Mouse (Mus musculus): ENCODE measurements around the gene Lig1.

The Lig1 gene

DNA sequence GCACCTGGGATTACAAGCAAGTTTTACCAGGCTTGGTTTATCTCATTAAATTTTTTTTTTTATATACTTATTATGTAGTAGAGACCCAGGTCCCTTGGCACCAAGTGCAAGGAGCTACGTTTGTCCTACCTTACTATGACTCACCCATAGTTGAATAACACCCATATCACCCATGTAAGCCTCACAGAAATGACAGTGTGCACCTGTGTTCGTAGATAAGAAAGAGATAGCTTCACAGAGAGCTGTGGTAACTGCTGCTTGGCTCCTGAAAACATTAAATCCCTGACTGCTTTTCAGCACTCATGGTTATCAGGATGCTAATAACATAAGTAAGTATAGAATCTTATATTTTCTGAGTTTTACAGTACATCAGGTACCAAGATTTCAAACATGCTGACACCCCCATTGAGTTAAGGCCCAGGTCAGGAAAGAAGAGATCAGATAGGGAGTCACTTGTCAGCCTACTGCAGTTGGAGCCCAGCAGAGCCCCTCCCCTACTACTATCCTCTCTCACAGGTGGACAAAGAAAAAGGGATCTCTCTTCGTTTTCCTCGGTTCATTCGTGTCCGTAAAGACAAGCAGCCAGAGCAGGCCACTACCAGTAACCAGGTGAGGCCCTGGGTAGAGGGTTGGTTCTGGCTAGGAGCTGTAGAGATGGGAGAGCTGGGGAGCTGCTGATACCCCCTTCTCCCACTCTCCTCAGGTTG, 33.6 kb downstream of the Lig1 start:
- no peak for DNase-seq (ENCODE audit: low spot score)

DNA sequence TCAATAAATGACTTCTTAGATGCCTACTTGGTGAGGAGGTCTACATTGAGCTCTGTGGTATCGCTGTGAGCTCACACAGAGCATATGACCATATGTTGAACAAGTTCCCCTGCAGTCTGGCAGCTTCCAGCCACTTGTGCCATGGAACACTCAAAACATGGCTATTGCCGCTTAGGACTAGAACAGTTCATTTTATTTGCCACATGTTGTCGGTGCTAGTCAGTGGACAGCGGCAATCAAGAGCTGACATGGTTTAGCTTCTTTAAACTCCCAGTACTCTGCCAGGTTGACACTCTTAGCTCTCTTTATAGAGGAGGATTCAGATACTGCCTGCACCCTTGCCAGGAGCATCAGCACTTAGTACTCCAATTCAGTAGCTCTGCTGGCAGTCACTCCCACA, 34.3 kb downstream of the Lig1 start:
- no peak for DNase-seq (ENCODE audit: low spot score)

DNA sequence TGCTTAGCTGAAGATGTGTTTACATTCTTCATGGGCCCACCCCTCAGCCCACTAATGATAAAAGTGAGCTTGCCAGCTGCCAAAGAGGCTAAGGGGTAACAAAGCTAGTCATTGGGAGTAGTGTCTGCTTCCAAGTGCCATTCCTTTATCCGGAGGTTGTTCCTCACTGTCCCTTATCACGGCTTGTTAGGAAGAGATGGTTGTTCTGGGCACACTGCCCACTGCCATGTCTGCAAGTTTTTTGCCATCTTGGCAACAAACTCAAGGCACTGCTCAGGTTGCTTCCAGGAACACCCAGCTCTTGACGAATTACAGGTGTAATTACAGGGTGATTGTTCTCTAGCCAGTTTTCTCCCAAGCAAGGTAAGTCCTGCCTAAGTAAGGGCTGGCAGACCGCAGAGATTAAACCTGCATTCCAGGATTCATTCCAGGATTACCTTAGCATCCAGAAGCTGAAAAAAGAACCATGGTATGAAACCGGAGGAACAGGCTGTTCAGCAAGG, 37.1 kb downstream of the Lig1 start:
- DNase-seq (ENCODE audit: low spot score): peak; percentile 27

DNA sequence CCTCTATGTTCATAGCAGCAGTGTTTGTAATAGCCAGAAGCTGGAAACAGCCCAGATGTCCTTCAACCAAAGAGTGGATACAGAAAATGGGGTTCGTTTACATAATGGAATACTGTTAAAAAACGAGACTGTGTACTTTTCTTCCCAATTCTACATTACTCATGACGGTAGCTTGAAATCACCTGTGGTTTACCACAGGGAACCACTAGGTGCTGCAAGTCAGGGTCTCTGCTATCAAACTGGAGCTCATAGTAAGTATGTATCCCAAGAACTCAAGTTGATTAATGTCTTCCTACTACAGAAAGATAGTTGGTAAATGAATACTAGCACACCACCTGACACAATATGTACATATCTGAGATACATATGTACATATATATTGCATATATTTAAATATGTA, 44.3 kb downstream of the Lig1 start:
- DNase-seq (ENCODE audit: low spot score): no peak

DNA sequence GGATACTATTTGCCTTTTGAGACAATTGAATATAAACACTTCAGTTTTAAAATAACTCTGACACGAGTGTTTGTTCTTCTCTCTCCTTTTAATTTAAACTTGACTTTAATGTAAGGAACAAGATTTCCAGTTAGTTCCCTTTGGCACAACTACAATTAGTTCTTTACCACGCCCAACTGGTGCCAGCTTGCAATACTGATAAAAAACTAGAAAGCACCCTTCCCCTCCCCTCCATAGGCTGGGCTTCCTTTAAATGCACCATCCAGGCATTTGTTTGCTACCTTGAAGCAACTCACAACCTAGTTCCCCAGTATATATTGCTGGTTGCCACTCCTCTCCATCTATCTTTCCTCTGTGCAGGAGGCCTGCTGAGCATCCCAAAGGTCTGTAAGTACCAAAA, 47.2 kb downstream of the Lig1 start, which contains the start of gene Pla2g4c:
Gene Pla2g4c, plus strand, starts transcription at position 340 of the 400 bp plus-strand sequence.
- no peak for DNase-seq (ENCODE audit: low spot score)

DNA sequence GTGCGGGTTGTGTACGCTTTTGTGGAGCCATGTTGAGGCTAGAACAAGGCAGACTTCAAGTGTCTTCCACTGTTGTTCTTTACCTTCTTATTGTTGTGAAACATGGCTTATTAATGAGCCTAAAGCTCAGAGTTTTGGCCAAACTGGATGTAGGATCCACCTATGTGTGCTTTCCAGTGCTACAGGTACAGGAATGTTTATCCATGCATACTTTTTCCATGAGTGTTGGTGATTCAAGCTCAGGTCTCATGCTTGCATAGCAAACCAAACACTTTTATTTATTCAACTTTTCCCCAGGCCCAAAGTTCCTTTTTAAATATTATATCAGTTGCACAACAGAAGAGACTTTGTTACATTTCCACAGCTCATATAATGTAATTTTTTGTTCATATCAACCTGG, 53.5 kb downstream of the Lig1 start:
- no peak for DNase-seq (ENCODE audit: low spot score)

DNA sequence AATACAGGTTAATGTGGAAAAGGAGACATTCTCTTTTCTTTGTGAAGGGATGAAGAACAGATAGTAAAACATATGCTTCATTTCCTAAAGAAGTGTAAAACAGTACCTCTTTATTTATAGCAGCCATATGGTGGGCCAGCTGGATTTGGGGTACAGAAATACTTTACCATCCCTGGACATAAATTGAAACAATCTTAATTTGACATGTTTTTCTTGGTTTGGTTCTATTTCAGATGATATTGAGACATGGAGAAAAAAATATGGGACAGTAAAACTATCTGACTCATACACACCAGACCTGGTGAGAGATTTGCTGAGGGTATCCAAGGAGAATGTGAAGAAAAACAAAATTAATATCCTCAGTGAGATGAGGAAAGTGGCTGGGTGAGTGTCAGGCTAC, 78.9 kb downstream of the Lig1 start:
- no peak for DNase-seq (ENCODE audit: low spot score)

All from testis, postnatal 14 days (tissue).